Mouse (Mus musculus) cerebellum, adult 11-12 months (tissue): Measurements from ENCODE around the gene Tyro3.

Experiments used
- DNase-seq: peaks from one replicate; pipeline ENCODE4 v3.0.0; 2022

Gene Tyro3

DNA sequence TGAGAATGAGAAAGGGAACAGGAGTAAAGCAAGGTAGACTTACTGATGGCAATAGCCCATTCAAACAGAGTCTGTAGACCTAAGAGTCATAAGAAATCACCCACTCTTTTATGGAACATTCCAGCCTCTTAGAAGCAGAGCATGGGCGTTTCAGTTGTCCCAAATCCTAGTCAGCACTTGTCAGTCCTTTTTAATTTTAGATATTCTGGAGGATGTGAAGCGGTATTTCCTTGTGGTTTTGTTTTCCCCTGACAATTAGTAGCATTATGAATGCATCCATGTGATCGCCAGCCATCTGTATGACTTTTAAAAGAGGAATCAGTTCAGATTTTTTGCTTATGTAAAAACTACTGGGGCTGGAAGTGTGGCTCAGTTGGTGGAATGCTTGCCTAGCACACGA is 67.0 kb downstream of the Tyro3 start:
- DNase-seq, result no peak
